Mouse (Mus musculus): ENCODE data around the gene St6gal1. TPM values are rescaled to one million over a fixed set of nuclear protein-coding genes. Genes with fewer than 3 reads are reported as not detected.
A peak's percentile ranks its signal among the peaks of the same experiment; 100 is the strongest.
"Not testable (repeated sequence)": the region's sequence is repeated elsewhere in the genome, so short reads cannot be mapped to it uniquely, and the experiment has no call there.

St6gal1 gene
- polyA plus RNA-seq (2015; fragmentation: Nextera tagmentation; extraction: Ambion mirVana): 53.8 and 55.9 TPM in 2 replicates

GRCm38 (mm10) chr16:23224671-23225068 lies at the start of gene St6gal1:
St6gal1 (plus strand) TSS chr16:23224740.
- Histone ChIP-seq H3K4me3 (peak within 1 kb of the TSS; percentile 79), H3K4me1 (peaks cover 35% of the 10 kb centered on the region), H3K36me3 (no peaks in the 10 kb centered on the region), H3K9ac (replicated peaks) (peak within 1 kb of the TSS; percentile 96), H3K27me3 (no peaks in the 10 kb centered on the region), H3K4me2 (replicated peaks) (peak within 1 kb of the TSS; percentile 64), H3K9me3 (no peaks in the 10 kb centered on the region), H3K27ac (replicated peaks) (peak within 1 kb of the TSS; percentile 96)
- peak; percentile 68 for ATAC-seq (replicated peaks)
- WGBS: under 1% methylated on average over 20 of the region's 20 CpGs

- Histone ChIP-seq H3K4me3 (no peak overlapping the region), H3K9me3 (no peaks in the 10 kb centered on the region), H3K27me3 (no peaks in the 10 kb centered on the region), H3K27ac (replicated peaks) (no peak overlapping the region), H3K9ac (replicated peaks) (no peak overlapping the region), H3K4me1 (no peaks in the 10 kb centered on the region), H3K4me2 (replicated peaks) (no peak overlapping the region), H3K36me3 (no peaks in the 10 kb centered on the region)
- ATAC-seq (replicated peaks): no peak
- 96% methylated on average over 5 of the region's 5 CpGs for WGBS
Observed at GRCm38 (mm10) chr16:23174855-23175254, 49.7 kb upstream of the St6gal1 start.

GRCm38 (mm10) chr16:23175956-23176355 lies 48.6 kb upstream of the St6gal1 start:
- Histone ChIP-seq H3K27me3 (no peaks in the 10 kb centered on the region), H3K4me2 (replicated peaks) (no peak overlapping the region), H3K36me3 (no peaks in the 10 kb centered on the region), H3K4me3 (no peak overlapping the region), H3K4me1 (no peaks in the 10 kb centered on the region), H3K9ac (replicated peaks) (no peak overlapping the region), H3K27ac (replicated peaks) (no peak overlapping the region), H3K9me3 (no peaks in the 10 kb centered on the region)
- no peak for ATAC-seq (replicated peaks)
- 70% methylated on average over 3 of the region's 3 CpGs for WGBS

GRCm38 (mm10) chr16:23177856-23178255 lies 46.7 kb upstream of the St6gal1 start:
- no peaks in the 10 kb centered on the region for H3K9me3 ChIP-seq
- no peak for ATAC-seq (replicated peaks)
- H3K27ac ChIP-seq (replicated peaks): no peak overlapping the region
- 94% methylated on average over 2 of the region's 2 CpGs for WGBS
- H3K36me3 ChIP-seq: no peaks in the 10 kb centered on the region
- no peaks in the 10 kb centered on the region for H3K27me3 ChIP-seq
- H3K4me1 ChIP-seq: no peaks in the 10 kb centered on the region
- no peak overlapping the region for H3K4me3 ChIP-seq
- no peak overlapping the region for H3K9ac ChIP-seq (replicated peaks)
- no peak overlapping the region for H3K4me2 ChIP-seq (replicated peaks)

- ATAC-seq (replicated peaks): no peak
- no peaks in the 10 kb centered on the region for H3K27me3 ChIP-seq
- no peak overlapping the region for H3K27ac ChIP-seq (replicated peaks)
- no peaks in the 10 kb centered on the region for H3K36me3 ChIP-seq
- 93% methylated on average over 5 of the region's 5 CpGs for WGBS
- H3K4me3 ChIP-seq: no peak overlapping the region
- H3K4me2 ChIP-seq (replicated peaks): no peak overlapping the region
- no peak overlapping the region for H3K9ac ChIP-seq (replicated peaks)
- no peaks in the 10 kb centered on the region for H3K4me1 ChIP-seq
- no peaks in the 10 kb centered on the region for H3K9me3 ChIP-seq
Observed at GRCm38 (mm10) chr16:23178796-23179195, 45.7 kb upstream of the St6gal1 start.

- not testable (repeated sequence) for H3K9me3 ChIP-seq; ATAC-seq (replicated peaks); H3K27me3 ChIP-seq; H3K36me3 ChIP-seq; H3K4me1 ChIP-seq; H3K9ac ChIP-seq (replicated peaks); H3K27ac ChIP-seq (replicated peaks); H3K4me2 ChIP-seq (replicated peaks); H3K4me3 ChIP-seq
- WGBS: 94% methylated on average over 18 of the region's 18 CpGs
Observed at GRCm38 (mm10) chr16:23179436-23179835, 45.1 kb upstream of the St6gal1 start.

- H3K9me3 ChIP-seq: no peaks in the 10 kb centered on the region
- no peak overlapping the region for H3K27ac ChIP-seq (replicated peaks)
- H3K4me2 ChIP-seq (replicated peaks): no peak overlapping the region
- no peaks in the 10 kb centered on the region for H3K4me1 ChIP-seq
- no peaks in the 10 kb centered on the region for H3K27me3 ChIP-seq
- no peak for ATAC-seq (replicated peaks)
- no peak overlapping the region for H3K4me3 ChIP-seq
- no peaks in the 10 kb centered on the region for H3K36me3 ChIP-seq
- WGBS: 86% methylated on average over 4 of the region's 4 CpGs
- no peak overlapping the region for H3K9ac ChIP-seq (replicated peaks)
Observed at GRCm38 (mm10) chr16:23181054-23181453, 43.5 kb upstream of the St6gal1 start.

- Histone ChIP-seq H3K27me3 (no peaks in the 10 kb centered on the region), H3K36me3 (no peaks in the 10 kb centered on the region), H3K4me3 (no peak overlapping the region), H3K4me2 (replicated peaks) (no peak overlapping the region), H3K27ac (replicated peaks) (no peak overlapping the region), H3K9me3 (no peaks in the 10 kb centered on the region), H3K4me1 (no peaks in the 10 kb centered on the region), H3K9ac (replicated peaks) (no peak overlapping the region)
- ATAC-seq (replicated peaks): no peak
- WGBS: 81% methylated on average over 3 of the region's 3 CpGs
Observed at GRCm38 (mm10) chr16:23181487-23181886, 43.1 kb upstream of the St6gal1 start.

- no peaks in the 10 kb centered on the region for H3K36me3 ChIP-seq
Observed at GRCm38 (mm10) chr16:23181942-23182597, 42.5 kb upstream of the St6gal1 start.

GRCm38 (mm10) chr16:23185824-23186223 lies 38.7 kb upstream of the St6gal1 start:
- no peak overlapping the region for H3K4me3 ChIP-seq
- no peak overlapping the region for H3K9ac ChIP-seq (replicated peaks)
- no peak overlapping the region for H3K27ac ChIP-seq (replicated peaks)
- H3K4me1 ChIP-seq: no peaks in the 10 kb centered on the region
- H3K36me3 ChIP-seq: no peaks in the 10 kb centered on the region
- no peaks in the 10 kb centered on the region for H3K9me3 ChIP-seq
- ATAC-seq (replicated peaks): no peak
- H3K4me2 ChIP-seq (replicated peaks): no peak overlapping the region
- 82% methylated on average over 2 of the region's 2 CpGs for WGBS
- no peaks in the 10 kb centered on the region for H3K27me3 ChIP-seq

More at GRCm38 (mm10) chr16:23181942-23182597, 42.5 kb upstream of the St6gal1 start:
- WGBS: 84% methylated on average over 1 of the region's 1 CpGs
- no peak for ATAC-seq (replicated peaks)
- H3K27ac ChIP-seq (replicated peaks): no peak overlapping the region
- H3K9me3 ChIP-seq: no peaks in the 10 kb centered on the region
- H3K4me2 ChIP-seq (replicated peaks): no peak overlapping the region
- H3K27me3 ChIP-seq: no peaks in the 10 kb centered on the region
- H3K4me1 ChIP-seq: no peaks in the 10 kb centered on the region
- H3K9ac ChIP-seq (replicated peaks): no peak overlapping the region
- no peak overlapping the region for H3K4me3 ChIP-seq

GRCm38 (mm10) chr16:23186418-23186817 lies 38.1 kb upstream of the St6gal1 start:
- Histone ChIP-seq H3K4me1 (no peaks in the 10 kb centered on the region), H3K27ac (replicated peaks) (no peak overlapping the region), H3K4me2 (replicated peaks) (no peak overlapping the region), H3K9me3 (no peaks in the 10 kb centered on the region), H3K4me3 (no peak overlapping the region), H3K27me3 (no peaks in the 10 kb centered on the region), H3K9ac (replicated peaks) (no peak overlapping the region), H3K36me3 (no peaks in the 10 kb centered on the region)
- ATAC-seq (replicated peaks): no peak
- WGBS: 81% methylated on average over 4 of the region's 4 CpGs

- Histone ChIP-seq H3K36me3 (no peaks in the 10 kb centered on the region), H3K9ac (replicated peaks) (no peak overlapping the region), H3K4me2 (replicated peaks) (no peak overlapping the region), H3K4me3 (no peak overlapping the region), H3K4me1 (no peaks in the 10 kb centered on the region), H3K27ac (replicated peaks) (no peak overlapping the region), H3K9me3 (no peaks in the 10 kb centered on the region), H3K27me3 (no peaks in the 10 kb centered on the region)
- ATAC-seq (replicated peaks): no peak
- WGBS: 92% methylated on average over 7 of the region's 7 CpGs
Observed at GRCm38 (mm10) chr16:23187983-23188382, 36.6 kb upstream of the St6gal1 start.

- no peaks in the 10 kb centered on the region for H3K9me3 ChIP-seq
- H3K4me3 ChIP-seq: no peak overlapping the region
- no peak overlapping the region for H3K9ac ChIP-seq (replicated peaks)
- no peaks in the 10 kb centered on the region for H3K27me3 ChIP-seq
- ATAC-seq (replicated peaks): no peak
- WGBS: 76% methylated on average over 1 of the region's 1 CpGs
- H3K4me1 ChIP-seq: no peaks in the 10 kb centered on the region
- no peaks in the 10 kb centered on the region for H3K36me3 ChIP-seq
- no peak overlapping the region for H3K27ac ChIP-seq (replicated peaks)
- H3K4me2 ChIP-seq (replicated peaks): no peak overlapping the region
Observed at GRCm38 (mm10) chr16:23189612-23190011, 34.9 kb upstream of the St6gal1 start.

Data from forebrain, embryonic 15.5 days (tissue).